Mouse (Mus musculus) ovary, adult 2 months (tissue): ENCODE measurements around the gene Gpr173. TPM values are rescaled to one million over a fixed set of nuclear protein-coding genes. Genes with fewer than 3 reads are reported as not detected.

Source experiments
- polyA plus RNA-seq: library from polyadenylated mRNA; depleted of rRNA; stranded (reverse); fragments of >200 nt; gene quantifications from 2 replicates; pipeline ENCODE4 v1.2.3, GENCODE M21; 2012; rRNA removed

Gene Gpr173
- 9.3 and 11.4 TPM in 2 replicates for polyA plus RNA-seq

GRCm38 (mm10) chrX:152368397-152369273, at the start of gene Gpr173:
TSS of gene Gpr173 (minus strand) at chrX:152368704.

GRCm38 (mm10) chrX:152342358-152342901, 26.1 kb downstream of the Gpr173 start, which contains the start of gene Tspyl2:
TSS of gene Tspyl2 (minus strand) at chrX:152342425.

GRCm38 (mm10) chrX:152326996-152327688, 41.4 kb downstream of the Gpr173 start, which contains the start of gene Kantr:
TSS of gene Kantr (minus strand) at chrX:152327495.

Other genes starting within 250 kb of the Gpr173 start
- 9.7 and 11.4 TPM in 2 replicates for gene Iqsec2, start 224.4 kb downstream of the Gpr173 start, polyA plus RNA-seq
- 87.7 and 102 TPM in 2 replicates for gene Kdm5c, start 135.7 kb downstream of the Gpr173 start, polyA plus RNA-seq
- 6.3 and 7.7 TPM in 2 replicates for gene Kantr, start 41.2 kb downstream of the Gpr173 start, polyA plus RNA-seq
- 43.2 and 47.5 TPM in 2 replicates for gene Tspyl2, start 26.3 kb downstream of the Gpr173 start, polyA plus RNA-seq
- not detected in 2 replicates for gene Cldn34a, start 194.6 kb upstream of the Gpr173 start, polyA plus RNA-seq